Mouse (Mus musculus) ovary, postnatal 36 days (tissue): ENCODE measurements around the gene Sys1.

ENCODE experiments used
- DNase-seq: peaks from one replicate; pipeline ENCODE4 v3.0.0; 2022; ENCODE audit warnings: low spot score, mixed read lengths

Gene Sys1

DNA sequence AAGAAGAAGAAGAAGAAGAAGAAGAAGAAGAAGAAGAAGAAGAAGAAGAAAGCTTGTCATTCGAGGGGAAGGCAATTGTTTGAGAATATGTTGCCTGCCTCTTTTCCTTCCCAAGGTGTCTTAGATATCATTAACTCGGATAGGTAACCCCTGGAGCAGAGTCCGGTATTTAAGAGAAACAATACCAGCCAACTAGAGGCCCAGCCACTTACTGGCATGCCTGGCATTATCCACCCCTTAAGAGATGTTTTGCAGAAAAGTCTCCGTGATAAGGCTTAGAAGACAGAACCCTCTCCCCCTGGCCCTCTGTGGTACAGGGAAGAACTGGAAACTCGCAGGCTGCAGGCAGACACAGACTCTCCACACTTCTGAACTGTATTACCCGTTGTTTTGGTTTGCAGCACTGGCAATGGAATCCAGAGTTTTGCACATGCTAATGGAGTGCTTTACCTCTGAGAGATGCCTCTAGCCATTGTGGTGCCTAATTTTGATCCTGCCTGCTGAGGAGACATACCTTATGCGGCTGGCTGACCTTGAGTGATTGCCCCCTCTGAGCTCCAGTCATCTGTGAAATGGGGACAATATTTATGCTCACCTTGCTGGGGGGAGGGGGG lies 2.8 kb upstream of the Sys1 start:
- DNase-seq = no peak

DNA sequence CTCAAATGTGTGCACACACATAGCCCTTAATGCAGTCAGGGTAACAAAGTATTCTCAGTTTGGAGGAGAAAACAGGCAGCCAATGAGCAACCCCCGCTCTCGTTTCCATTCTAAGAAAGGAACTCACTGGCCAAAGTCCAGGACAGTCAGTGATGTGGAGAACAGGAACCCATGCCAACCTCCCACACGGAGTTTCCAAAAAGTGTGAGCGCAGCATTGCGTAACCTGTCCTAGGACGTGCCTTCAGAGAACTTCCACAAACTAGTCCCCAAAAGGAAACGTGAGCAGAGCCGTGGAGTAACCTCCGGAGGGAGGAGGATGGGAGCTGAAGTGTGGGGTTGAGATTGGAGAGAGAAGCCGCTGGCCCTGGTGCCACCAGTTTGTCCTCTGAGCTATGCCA lies 1.9 kb upstream of the Sys1 start:
- DNase-seq = peak; percentile 68

DNA sequence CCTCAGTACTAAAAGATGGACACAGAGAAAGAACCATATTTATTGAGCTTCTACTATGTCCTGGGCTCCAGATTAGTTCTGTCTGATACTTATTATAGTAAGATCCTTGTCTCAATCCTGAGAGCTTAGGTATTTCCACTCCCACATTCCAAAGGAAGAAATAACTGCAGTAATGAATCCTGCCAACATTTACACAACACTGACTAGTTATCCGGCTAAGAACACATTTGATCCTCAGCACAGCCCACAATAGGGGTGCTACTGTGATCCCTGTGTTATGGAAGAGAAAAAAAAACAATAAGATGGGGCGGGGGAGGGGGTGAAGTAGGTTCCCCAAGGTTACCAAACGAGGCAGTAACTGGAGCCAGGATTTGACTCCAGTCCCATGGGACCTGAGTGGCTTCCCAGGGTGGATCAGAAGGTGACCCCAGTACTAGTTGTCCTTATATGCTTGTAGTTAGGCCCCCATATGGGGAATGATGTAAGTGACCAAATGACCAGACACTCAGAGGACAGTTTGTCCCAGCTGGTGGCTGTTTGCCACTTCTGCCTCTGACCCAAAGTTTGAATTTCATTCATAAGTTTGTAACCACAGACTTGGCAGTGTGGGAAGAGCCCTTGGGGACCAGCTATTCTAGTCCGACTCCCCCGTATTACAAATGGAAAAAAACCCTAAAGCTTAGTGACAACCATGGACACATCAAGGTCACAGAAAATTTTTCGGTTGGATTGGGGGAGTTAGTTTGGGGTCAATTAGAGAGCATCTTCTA lies 1.2 kb upstream of the Sys1 start:
- DNase-seq = peak; percentile 30

DNA sequence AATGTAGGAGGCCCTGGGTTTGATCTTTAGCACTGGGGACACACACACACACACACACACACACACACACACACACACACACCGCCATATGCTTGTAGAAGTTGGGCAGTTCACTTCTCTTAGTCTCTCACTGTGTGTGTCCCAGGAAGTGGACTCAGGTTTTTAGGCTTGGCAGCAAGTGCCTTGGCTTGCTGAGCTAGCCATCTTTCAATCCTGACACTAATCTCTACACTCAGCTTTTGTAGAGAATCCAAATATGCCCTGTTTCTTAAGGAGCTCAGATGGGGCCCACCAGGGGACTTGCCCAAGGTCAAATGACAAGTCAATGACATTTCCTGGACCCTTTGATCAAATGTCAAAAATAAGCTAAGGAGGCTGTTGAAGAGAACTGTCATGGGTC lies 351 bp upstream of the Sys1 start:
- DNase-seq = no peak

DNA sequence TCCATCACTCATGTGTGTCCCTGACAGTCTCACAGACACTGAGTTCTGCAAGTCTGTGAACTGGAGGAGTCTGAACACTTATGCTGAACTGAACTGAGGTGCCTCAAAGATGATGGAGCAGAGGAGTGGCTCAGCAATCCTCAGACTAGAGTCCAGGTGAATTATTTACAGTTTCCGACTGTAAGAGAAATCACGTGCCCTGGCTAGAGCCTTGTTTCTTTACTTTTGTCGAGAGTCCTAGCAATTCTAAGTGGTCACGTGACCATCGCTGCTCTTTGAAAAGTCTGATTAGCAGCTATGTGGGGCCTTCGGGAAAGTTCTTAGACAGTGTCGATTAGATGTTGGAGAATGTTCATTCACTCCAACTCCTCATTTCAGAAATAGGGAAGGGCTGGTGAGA lies 1.2 kb downstream of the Sys1 start:
- DNase-seq = no peak

DNA sequence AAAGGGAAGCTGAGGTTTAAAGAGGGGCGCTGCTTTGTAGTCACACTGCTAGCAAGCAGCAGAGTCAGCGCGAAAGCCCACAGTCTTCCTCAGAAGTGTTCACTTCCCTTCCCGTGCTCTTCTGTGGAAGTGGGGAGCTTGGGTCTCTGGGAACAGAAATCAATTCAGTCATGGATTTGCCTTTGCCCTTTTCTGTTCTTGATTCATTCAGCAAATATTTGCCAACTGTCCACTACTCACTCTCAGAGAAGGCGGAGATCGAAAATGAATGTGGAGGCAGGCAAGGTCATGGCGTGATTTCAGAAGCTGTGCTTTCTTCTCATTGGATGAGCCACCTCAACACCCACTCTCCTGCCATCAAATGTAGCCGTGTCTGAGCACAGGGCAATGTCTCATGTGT lies 1.8 kb downstream of the Sys1 start:
- DNase-seq = no peak

DNA sequence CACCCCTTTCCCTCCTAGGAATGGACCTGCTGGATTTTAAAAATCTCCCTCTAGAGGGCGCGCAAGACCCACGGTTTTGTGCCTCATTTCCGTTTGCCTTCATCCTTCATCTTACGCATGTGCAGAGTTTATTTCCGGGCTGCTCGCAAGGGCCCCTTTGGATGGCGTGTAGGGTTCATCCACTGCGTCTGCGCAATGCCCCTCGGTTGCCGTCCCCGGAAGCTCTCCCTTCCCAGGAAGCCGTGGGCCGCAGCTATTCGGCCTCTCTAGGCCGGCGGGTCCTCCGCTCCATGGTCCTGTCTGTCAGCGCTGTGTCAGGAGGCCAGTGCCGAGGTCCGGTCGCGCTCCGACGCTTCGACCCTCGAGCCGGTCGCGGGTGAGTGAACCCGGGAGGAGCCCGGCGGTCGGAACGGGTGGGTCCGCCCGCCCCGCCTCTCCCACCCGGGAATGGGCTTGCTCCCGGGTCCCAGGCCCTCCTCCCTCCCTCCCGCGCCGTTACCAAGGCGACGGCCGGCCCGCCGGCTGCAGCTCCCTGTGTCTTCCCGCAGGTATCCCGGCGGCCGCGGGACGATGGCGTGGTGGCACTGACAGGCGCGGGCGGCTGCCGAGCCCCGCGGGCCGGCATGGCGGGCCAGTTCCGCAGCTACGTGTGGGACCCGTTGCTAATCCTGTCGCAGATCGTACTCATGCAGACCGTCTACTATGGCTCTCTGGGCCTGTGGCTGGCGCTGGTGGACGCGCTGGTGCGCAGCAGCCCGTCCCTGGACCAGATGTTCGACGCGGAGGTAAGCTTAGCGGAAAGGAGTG lies 4.2 kb downstream of the Sys1 start, which contains the start of gene Gm20458:
TSS of gene Gm20458 (plus strand) at position 223 of the 807 bp plus-strand sequence.
- DNase-seq = peak; percentile 95

DNA sequence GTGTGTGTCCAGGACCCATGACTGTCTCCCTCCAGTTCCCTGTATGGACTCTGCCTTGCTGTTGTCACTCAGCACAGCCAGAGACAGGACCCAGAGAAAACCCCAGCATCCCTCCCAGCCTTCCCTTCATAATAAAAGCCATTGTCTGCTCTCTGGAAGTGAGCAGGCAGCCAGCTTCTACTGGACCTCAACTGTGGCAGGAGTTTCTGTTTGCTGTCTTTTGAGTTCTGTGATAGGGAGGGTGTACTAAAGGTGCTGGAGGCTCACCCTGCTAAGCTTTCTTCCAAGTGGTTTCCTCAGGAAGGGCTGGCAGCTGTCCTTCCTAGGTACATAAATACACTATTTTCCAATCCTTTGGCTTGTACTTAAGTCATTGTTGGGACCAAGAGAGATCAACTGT lies 8.4 kb downstream of the Sys1 start:
- DNase-seq = no peak

DNA sequence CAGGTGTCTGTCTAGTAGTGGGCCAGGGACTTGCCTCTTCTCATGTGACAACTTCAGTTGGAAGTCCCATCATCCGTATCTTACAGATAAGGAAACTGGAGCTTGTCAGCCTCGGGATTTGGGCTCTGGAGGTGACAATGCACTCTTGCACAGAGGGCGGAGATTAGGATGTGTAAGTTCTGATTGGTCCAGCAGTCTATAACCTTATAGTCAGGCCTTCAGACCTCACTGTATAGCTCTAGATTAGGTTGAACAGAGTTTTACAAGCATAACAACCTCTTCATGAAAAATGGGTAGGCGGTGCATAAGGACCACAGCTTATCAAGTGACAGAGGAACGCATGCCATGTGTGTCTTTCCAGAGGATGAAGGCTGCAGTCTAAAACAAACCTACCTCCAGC lies 10.0 kb downstream of the Sys1 start:
- DNase-seq = no peak

DNA sequence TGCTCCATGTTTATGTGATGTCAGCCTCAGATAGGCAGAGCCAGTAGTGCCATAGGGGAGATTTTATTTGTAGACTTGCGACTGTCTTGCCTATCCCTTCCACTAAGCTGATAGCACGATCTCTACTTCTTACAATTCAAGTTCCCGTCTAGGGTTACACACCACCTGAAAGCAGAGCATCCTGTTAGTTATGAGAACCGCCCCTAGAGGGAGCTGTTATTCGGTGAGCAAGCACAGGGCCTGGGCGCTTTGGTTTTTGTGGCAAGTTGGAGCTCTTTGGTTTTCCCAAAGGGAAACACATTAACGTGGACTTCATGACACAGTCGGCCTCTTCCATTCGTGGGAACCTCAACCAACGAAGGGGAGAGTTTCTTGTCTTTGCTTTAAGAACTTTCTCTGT lies 13.5 kb downstream of the Sys1 start:
- DNase-seq = no peak

DNA sequence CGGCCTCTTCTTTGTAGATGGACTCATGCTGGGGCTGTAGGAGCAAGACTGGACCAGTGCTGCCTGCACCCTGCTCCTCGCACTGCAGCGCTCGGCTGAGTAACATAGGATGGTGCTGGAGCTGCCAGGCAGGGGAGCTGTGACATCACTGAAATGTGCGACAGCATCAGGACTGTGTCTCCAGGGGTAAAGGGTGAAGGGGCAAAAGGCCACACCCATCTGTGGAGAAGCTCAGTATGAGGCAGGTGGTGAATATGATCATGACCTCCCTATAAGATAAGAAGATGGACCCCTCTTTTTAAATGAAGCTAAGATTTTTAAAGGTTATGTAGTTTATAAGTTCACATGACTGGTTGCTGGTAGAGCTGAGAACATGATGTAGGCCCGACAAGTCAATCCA lies 16.9 kb downstream of the Sys1 start, which contains the start of gene Trp53tg5:
TSS of gene Trp53tg5 (minus strand) at position 101 of the 400 bp plus-strand sequence.
- DNase-seq = no peak

DNA sequence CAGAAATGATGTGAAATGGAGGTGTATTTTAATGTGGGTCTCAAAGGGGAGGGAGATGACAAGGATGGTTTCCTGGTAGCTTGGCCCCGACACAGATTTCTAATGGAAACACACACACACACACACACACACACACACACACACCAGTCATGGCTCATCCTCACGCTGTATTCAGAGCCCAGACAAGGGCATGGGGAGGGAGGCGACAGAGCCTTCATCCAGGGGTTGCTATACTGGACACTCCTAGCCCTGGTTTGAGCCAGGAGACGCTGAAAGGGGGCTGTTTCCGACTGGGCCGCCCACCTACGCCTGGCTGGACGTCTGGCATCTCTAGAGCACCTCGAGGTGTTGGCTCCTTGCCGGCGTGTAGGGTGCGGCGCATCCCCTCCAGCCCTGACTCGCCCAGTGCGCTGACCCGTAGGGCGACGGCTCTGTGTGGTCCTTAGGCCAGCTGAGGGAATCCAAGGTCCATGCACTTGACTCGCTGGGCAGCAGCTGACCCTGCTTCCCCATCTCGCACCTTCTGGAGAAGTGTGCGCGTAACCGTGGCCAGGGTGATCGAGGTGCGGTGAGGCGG lies 29.0 kb downstream of the Sys1 start, which contains the start of gene Dbndd2:
TSS of gene Dbndd2 (plus strand) at position 426 of the 577 bp plus-strand sequence.
- peak; percentile 53 for DNase-seq

DNA sequence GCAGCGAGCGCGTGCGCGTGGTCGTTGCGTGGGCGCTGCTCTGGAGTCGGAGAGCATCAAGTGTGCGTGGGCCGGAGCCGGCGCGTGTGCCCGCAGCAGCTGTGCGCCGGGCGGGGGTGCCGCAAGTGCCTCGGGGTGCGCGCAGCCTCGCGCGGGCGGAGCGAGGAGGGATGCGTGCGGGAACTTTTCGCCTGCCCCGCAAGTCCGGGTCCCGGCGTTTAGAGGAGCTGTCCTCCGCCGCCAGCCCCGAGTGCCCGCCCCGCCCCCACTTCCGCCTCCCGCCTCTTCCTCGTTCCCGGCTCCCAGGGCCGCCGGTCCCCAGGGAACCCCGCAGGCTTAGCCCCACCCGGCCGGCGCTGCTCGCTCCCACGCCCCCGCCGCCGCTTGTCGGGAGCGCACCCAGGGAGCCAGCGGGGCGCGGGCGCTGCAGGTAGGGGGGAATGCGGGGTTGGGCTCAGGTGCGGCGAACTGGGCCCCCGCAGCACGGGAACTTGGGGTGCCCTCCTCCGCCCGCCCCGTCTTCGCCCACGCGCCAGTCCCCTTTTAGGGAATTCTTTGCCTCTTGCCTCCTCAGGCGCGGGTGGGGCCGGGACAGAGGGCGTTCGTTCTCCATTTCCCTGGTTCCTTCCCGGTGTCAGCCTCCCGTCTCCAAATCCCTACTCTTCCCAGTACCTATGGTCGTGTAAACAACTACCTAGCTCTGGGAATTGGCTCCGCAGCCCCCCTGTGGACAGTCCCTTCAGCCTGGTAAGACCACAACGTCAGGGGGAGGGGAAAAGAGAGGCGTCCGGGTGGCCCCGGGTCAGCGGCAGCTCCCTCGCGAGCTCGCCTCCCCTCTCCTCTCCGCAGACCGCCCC lies 29.7 kb downstream of the Sys1 start:
- DNase-seq = peak; percentile 69

DNA sequence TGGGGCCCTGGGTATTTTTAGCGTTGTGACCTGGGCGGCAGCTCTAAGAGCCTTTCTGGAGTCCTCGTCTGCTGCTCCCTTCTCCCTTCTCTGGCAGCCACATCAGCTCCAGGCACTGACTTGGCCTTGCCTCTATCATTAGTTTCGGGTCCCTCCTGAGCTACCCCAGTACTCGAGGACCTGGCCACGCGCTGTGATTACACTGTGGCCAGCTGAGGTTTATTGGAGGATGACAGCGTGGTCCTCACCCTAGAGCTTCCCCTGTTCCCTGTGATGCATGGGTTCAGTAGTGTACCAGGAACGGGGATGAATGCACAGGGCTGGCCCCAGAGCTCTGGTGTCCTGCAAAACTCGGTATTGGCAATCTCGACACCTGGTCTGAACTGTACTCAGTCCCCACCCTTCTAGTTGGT lies 30.4 kb downstream of the Sys1 start:
- no peak for DNase-seq

DNA sequence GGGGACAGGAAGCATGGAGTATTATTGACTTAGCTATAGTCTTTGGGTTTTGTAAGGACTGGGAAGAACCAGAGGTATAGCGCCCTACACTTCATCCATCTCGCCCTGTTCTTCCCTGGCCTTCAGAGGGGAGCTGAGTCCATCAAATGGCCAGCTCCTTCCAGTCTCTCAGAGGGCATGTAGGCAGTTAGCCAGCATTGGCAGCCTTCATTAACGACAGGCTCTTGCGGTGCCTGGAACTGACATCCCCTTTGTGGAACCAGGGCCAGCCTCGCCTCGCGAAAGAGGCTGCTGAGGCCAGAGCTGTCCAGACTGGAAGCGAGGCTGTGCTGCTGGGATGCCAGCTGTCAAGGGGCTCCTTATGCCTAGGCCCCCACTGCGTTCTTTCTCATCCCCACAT lies 31.0 kb downstream of the Sys1 start:
- DNase-seq = no peak

DNA sequence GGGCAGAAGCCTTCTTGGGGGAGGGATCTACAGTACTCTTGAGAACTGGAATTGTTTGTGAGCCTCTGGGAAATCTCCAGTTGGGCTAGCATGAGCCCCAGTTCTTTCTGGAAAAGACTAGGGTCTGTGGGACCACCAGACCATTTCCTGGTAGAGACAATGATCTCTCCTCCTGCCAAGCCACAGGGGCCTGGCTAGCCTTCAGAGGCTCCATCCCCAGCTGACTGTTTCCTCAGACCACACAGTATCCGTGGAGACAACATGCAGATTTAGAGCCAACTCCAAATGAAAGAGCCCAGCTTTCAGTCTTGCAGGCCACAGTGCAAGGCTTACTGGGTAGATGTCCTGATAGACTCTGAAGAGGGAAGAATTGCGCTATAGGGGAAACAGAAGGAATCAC lies 37.4 kb downstream of the Sys1 start:
- no peak for DNase-seq

DNA sequence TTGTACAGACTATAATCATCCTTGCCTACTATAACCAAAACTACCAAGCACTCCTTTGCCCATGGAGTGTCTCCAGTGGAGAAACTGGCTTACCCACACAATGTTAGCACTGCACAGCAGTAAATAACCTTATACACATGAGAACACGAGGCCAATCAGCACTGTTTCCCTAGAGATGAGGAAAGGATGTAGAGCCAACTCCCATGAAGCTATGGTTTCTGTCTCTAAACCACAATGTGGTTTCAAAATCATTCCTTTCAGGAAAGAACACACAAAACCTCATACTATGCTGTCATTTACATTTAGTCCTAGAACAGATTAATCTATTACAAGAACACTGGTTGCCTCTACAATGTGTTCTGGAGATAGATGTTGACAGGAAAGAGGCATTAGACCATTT lies 39.6 kb downstream of the Sys1 start:
- no peak for DNase-seq

DNA sequence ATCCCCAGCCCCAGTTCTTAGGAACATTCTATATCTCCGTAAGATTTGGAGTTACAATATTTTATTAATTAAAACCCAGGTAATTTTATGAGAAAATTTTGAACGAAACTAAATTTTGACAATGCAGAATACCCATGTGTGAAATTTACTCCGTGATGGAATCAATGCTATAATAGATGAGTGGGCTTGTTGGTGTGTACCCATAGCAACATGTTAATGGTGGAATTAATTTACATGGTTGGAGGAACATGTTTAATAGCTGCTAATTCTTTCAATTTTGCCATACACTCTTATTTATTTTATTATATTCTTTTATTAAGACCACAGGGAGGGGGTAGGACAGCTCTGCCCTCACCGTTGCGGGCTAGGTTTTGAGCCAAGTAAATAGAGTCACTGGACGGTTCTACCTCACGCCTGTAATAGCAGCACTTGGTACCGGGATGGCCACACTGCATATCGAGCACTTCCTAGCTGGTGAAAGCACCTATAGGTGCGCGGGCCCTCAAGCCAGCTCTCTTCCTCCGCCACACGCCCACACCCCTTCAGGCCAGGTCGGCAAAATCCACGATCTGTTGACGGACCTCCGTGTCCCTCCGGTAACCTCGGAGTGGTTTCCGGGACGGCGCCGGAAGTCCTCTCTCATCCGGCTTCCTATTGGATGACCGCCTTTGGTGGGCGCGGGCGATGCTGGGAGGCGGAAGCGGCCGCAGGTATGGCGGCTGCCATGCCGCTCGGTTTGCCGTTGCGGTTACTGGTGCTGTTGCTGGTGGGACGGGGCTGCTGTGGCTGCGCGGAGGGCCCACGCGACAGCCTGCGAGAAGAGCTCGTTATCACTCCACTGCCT lies 40.3 kb downstream of the Sys1 start, which contains the start of gene Pigt:
TSS of gene Pigt (plus strand) at position 674 of the 844 bp plus-strand sequence.
- DNase-seq = peak; percentile 88

DNA sequence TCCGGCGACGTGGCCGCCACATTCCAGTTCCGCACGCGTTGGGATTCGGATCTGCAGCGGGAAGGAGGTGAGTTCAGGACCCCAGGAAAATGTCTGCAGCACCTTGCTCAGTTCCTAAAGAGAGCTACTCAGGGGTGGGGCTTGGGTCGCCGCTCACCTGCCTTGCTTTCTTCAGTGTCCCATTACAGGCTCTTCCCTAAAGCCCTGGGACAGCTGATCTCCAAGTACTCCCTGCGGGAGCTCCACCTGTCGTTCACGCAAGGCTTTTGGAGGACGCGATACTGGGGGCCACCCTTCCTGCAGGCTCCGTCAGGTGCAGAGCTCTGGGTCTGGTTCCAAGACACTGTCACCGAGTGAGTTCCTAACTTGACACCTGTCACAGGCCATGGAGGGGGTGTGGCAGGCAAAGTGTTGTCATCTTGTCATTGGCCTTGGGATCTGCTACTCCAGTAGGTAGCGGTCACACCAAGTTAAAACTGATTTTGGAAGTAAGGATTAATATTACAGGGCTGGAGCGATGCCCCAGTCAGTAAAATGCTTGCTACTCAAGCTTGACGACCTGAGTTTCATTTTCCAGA lies 41.0 kb downstream of the Sys1 start:
- no peak for DNase-seq

DNA sequence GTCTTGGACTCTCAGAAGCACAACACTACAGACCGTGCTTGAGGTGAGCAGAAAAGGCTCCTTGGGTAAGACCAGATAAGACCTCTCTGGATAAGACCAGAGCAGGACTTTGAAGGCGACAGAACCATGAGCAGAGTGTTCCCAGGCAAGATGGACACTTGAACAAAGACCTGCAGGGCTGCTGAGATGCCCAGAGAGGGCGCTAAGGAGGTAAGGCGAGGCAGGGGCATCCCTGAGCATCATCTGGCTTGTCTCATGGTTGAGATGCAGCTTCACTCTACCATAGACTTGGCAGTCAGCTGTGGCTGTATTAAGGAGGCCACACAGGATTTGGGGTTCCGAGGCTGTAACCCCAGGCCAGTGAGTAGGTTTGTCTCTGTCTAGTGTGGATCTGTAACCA lies 42.6 kb downstream of the Sys1 start:
- no peak for DNase-seq
